Mouse (Mus musculus): ENCODE measurements around the gene Dnajb4.

- TF ChIP-seq POLR2A (IDR thresholded peaks at IDR 0.05; ENCODE audit: insufficient read depth, low read depth, low read length) (no peak), CTCF (IDR thresholded peaks at IDR 0.05; ENCODE audit: insufficient read depth, low read depth, low read length) (no peak)
Observed at GRCm38 (mm10) chr3:152190679-152191477, 19.2 kb downstream of the Dnajb4 start.
